In genomic region chr3:63131883-63132282, GRCm38 (mm10) we compare ENCODE assay signal across 24 mouse cellular contexts.
"Had no signal": no experiment of that assay in that cellular context is flagged by ENCODE, and none has a peak within 500 bp of the region (broad histone marks: within the 10 kb centered on the region; RNA-seq: fewer than 3 reads in every experiment).

No protein-coding gene starts in this region.

- H3K27me3 ChIP-seq: lung, embryonic 15.5 days; megakaryocyte, embryonic 14.5 days; midbrain, embryonic 13.5 days; neural tube, embryonic 13.5 days; neural tube, embryonic 15.5 days; stomach, embryonic 15.5 days had no signal

- H3K4me1 ChIP-seq: lung, embryonic 15.5 days; megakaryocyte, embryonic 14.5 days; midbrain, embryonic 13.5 days; neural tube, embryonic 13.5 days; neural tube, embryonic 15.5 days; stomach, embryonic 15.5 days had no signal

- H3K4me3 ChIP-seq: lung, embryonic 15.5 days; megakaryocyte, embryonic 14.5 days; midbrain, embryonic 13.5 days; myocyte; neural tube, embryonic 13.5 days; neural tube, embryonic 15.5 days; stomach, embryonic 15.5 days had no signal

- H3K36me3 ChIP-seq: lung, embryonic 15.5 days; midbrain, embryonic 13.5 days; neural tube, embryonic 13.5 days; neural tube, embryonic 15.5 days; stomach, embryonic 15.5 days had no signal

- H3K4me2 ChIP-seq: lung, embryonic 15.5 days; midbrain, embryonic 11.5 days; midbrain, embryonic 13.5 days; neural tube, embryonic 13.5 days; neural tube, embryonic 15.5 days; stomach, embryonic 15.5 days had no signal

- ATAC-seq: liver, postnatal 0 days; lung, postnatal 0 days; midbrain, embryonic 13.5 days; midbrain, embryonic 16.5 days had no signal

- H3K27ac ChIP-seq: lung, embryonic 15.5 days; macrophage; midbrain, embryonic 13.5 days; neural tube, embryonic 13.5 days; neural tube, embryonic 15.5 days; stomach, embryonic 15.5 days; stomach, postnatal 0 days had no signal

- H3K9ac ChIP-seq: liver, postnatal 0 days; lung, embryonic 15.5 days; midbrain, embryonic 13.5 days; neural tube, embryonic 13.5 days; neural tube, embryonic 15.5 days; stomach, embryonic 15.5 days had no signal

- DNase-seq: liver, postnatal 0 days; lung, adult 2 months; lung, postnatal 14 days; lung, postnatal 36 days; retina, postnatal 1 day; right cerebral cortex, adult 18-20 months; right cerebral cortex, postnatal 25 days; right cerebral cortex, postnatal 4 days; spleen, adult 18-20 months; thymus, adult 2 months; thymus, postnatal 25 days; thymus, postnatal 4 days had no signal

- H3K9me3 ChIP-seq: lung, embryonic 15.5 days; midbrain, embryonic 13.5 days; neural tube, embryonic 13.5 days; neural tube, embryonic 15.5 days; stomach, embryonic 15.5 days had no signal
